Mouse (Mus musculus) inflammation-experienced regulatory T-cells, adult 6 months (primary cell): Measurements from ENCODE around the gene Gucy1a1. TPM values are rescaled to one million over a fixed set of nuclear protein-coding genes. Genes with fewer than 3 reads are reported as not detected.
"Not testable (repeated sequence)": the region's sequence is repeated elsewhere in the genome, so short reads cannot be mapped to it uniquely, and the experiment has no call there.

Experiments
- ATAC-seq: one replicate; pipeline ENCODE4 v1.8.0; 2017
- polyA plus RNA-seq, 3 experiments: library from polyadenylated mRNA; unstranded; fragments of 100-300 nt; shearing (Covaris generic); gene quantifications; one replicate each; pipeline ENCODE4 v1.2.1; 2017

The Gucy1a1 gene
- 10 to 100 TPM in 2 of 3 experiments, 1 to 10 TPM in 1; 1.7 to 12.3 (median 10.1) TPM for polyA plus RNA-seq

DNA sequence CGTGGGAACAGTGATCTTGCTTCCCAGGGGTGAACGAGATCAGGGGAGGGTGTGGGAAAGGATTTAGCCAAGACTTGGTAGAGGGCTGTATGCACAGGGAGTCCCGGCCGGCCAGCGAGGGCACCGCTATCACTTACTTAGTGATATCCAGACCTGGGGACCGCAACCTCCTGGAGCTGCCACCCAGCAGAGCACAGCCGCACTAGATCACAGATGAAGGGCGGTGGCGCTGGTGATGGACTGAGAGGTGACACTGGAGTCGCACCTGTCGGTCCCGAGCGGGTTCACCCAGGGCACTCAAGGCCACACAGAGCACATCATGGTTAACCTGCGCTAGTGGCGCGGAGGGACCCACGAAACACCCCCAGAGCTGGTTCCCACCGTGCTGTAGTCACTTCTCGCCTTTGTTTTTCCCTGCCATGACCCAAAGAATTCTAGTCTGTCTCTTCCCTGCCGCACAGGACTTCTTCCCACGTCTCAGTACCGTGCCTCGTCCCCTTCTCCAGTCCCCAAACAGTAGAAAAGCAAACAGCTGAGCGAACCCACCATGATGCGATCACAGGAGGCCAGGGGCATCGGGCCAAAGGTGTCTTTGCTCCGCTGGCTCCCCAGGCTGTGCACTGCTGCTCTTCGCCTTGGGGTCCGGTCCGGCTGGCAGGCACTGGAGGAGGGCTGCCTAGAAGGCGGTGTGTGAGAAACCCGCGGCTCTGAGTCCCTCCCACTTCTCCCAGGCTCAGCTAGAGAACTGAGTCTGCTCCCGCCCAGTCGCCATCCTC lies at the start of gene Gucy1a1:
Gene Gucy1a1 (minus strand): TSS at position 664 of the 776 bp plus-strand sequence.
- ATAC-seq = peak; percentile 45

- ATAC-seq = peak; percentile 64
Measured at GRCm38 (mm10) chr3:82191559-82192245, 46.1 kb upstream of the Gucy1a1 start.

DNA sequence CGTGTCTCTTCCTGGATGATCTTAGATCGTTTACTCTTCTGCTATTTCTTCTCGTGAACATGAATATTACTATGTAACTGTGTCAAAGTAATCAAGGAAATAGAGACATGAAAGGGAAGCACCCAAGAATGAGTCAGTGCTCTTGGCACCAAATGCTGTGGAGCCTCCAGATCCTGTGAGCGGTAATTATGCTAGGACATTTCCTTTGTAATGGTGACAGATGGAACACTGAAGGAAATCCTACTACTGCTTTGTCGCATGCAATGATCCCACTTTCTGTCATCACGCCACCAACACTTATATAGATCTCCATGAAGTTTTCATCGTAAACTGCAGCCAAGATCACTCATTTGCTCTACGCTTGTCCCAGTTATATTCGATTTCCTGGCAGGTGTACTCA lies 40.0 kb upstream of the Gucy1a1 start:
- no peak for ATAC-seq

DNA sequence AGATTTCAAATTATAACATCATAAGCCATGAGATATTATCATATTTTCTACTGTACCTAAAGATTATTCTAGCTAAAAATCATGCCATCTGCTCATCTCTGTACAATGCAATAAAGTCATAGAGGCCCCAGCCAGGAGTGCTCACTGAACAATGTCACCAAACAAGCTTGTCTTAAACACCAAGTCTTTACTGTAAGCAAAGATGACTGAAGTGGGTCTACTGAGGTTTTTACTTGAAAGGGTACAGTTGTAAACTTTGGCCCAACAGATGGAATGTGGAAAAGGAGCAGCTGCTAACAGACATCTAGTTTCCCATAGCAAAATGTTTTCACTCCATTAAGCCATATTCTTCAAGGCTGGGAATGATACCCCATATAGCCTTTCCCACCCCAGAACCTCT lies 35.9 kb upstream of the Gucy1a1 start:
- ATAC-seq = no peak

- ATAC-seq = no peak
Measured at GRCm38 (mm10) chr3:82180253-82180652, 34.7 kb upstream of the Gucy1a1 start.

GRCm38 (mm10) chr3:82175501-82175900 lies 29.9 kb upstream of the Gucy1a1 start:
- no peak for ATAC-seq

- ATAC-seq = no peak
Measured at GRCm38 (mm10) chr3:82167064-82167463, 21.5 kb upstream of the Gucy1a1 start.

GRCm38 (mm10) chr3:82165937-82166336 lies 20.3 kb upstream of the Gucy1a1 start:
- no peak for ATAC-seq

DNA sequence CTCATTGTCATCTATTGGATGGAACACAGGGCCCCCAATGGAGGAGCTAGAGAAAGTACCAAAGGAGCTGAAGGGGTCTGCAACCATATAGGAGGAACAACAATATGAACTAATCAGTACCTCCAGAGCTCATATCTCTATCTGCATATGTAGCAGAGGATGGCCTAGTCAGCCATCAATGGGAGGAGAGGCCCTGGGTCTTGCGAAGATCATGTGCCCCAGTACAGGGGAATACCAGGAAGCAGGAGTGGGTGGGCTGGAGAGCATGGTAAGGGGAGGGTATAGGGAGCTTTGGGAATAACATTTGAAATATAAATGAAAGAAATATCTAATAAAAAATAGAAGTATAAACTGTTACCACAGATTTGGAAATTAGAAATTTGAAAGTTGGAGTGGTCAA lies 17.4 kb upstream of the Gucy1a1 start:
- not testable (repeated sequence) for ATAC-seq

DNA sequence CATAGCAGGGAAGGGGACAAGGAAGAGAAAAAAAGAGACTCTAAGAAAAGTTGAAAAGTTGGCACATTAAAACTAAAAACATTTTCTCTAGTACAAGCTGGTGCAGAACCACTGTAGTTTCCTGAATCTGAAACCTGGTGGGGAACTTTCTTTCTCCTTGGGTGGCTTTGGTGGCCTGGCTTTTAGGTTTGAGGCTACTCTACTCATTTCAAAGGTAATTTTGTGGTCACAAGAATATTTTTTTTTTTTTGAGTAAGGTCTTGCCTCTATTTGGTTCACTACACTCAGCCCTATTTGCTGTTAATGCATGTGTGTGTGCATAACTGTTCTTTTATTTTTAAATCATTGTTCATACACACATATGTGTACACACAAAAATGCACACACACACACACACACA lies 389 bp upstream of the Gucy1a1 start:
- ATAC-seq = no peak

- no peak for ATAC-seq
Measured at GRCm38 (mm10) chr3:82144725-82145125, 864 bp downstream of the Gucy1a1 start.

- ATAC-seq = peak; percentile 33
Measured at GRCm38 (mm10) chr3:82140781-82141180, 4.8 kb downstream of the Gucy1a1 start.

DNA sequence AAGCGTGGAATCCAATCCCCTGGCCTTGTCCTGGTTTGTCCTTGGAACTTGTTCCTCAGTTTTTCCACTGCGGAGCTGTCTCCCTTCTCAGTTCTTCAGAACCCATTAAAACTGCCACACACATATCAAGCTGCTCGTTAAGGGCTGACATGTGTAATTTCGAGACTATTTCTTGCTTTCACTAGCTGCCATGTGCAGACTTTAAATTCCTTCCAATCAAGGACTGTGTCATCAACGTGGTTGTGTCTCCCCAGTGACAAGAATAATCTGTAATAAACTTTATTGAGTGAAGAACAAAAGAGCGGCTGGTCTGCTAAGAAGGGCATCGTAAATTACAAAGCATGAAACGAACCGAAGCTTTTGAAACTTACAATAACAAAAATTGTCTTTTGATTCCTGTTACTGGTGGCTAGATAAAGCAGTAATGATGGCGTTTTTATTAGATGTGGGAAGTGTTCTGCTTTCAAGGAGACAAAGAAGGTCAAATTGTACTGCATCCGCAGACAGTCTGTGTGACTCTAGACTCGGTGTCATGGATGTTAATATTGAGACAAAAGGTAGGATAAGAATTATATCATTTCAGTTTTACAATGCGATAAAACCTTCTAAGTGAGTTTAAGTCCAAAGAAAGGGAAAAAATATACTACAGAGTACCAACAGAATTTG lies 7.5 kb downstream of the Gucy1a1 start:
- ATAC-seq = no peak

GRCm38 (mm10) chr3:82135483-82135882 lies 10.1 kb downstream of the Gucy1a1 start:
- no peak for ATAC-seq

DNA sequence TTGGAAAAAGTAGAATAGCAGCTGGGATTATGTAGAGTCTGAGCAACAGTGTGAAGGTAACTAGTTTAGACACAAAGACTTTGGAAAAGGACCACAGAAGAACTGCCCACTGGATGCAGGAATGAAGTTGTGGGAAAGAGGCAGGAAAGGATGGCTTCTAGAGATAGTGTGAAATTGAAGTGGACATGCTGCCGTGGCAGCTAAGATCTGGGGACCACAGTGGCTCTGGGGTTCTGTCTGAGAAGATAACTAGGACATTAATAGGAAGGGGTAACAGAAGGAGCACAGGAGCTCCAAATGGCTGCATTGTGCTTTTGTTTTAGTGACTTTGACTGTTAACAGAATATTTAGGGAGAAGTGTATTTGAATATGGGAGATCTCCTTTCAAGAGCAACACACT lies 16.3 kb downstream of the Gucy1a1 start:
- ATAC-seq = no peak

DNA sequence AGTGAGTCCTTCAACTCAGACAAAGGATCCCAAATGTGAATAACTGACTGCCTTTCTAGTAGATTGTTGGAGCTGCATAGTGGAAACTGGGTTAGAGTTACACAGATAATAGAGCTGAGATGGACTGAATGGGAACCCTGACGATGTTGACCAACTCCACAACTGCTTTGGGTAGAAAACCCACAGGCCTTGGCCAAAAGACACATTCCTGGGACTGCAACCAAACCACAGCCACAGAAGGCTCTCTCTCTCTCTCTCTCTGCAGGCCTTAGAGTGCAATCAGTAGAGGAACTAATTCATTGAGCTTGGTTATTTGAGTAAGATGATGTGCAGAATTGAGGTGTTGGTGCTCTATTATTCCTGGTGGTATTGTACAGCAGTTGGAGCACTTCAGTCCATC lies 21.0 kb downstream of the Gucy1a1 start:
- ATAC-seq = no peak

- no peak for ATAC-seq
Measured at GRCm38 (mm10) chr3:82118916-82119315, 26.7 kb downstream of the Gucy1a1 start.

- ATAC-seq = no peak
Measured at GRCm38 (mm10) chr3:82112439-82112838, 33.1 kb downstream of the Gucy1a1 start.

DNA sequence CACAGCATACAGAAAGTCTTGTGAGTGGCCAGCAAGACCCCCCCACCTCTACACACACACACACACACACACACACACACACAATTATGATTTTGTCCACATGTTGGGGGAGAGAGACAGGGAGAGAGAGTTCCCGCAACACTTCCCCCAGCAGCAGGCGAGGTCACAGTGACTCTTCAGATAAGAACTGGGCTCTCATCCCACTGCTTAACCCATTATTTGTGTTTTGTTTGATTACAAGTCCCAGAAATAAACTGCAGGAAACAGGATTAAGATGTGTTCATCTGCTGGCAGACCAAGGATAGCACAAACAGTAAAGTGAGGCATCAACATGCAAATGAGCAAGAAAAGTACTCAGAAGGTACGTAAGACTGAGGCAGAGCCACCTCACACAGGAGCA lies 33.6 kb downstream of the Gucy1a1 start:
- ATAC-seq = no peak

DNA sequence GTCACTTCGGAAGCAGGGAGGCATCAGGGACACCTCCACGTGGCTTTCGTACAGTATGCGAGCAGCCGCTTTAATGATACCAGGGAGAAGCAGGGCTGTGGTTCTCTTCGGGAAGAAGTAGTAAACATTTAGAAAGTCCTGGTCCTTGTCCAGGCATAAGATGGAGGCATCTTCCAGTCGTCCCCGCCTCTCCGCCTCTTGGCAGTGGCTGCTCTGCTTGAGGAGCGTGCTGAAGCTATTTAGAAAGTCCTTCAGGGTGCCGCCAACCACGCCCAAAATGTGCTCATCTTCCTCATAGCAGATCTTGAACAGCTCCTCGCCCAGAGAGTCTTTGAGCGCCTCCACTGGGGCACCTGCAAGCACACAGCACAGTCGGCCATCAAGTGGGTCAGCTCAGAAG lies 36.6 kb downstream of the Gucy1a1 start:
- ATAC-seq = no peak

DNA sequence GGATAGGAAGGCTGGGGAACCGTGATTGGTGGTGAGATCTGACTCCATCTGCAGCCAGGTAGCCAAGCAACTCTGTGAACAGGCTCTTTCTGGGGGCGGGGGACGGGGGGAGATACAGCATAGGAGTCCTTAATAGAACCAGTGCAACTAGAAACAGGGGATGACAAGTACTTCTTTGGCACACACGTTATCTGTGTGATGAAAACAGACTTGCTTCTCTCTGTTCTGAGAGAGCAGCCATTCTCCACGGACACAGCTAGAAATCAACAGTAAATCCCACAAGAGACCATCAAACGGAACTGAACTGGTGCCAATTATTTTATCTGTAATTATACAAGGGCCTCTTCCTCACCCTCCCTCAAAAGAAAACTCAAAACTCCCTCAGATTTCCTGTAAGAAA lies 41.4 kb downstream of the Gucy1a1 start:
- ATAC-seq = no peak

- ATAC-seq = no peak
Measured at GRCm38 (mm10) chr3:82099127-82099526, 46.5 kb downstream of the Gucy1a1 start.

DNA sequence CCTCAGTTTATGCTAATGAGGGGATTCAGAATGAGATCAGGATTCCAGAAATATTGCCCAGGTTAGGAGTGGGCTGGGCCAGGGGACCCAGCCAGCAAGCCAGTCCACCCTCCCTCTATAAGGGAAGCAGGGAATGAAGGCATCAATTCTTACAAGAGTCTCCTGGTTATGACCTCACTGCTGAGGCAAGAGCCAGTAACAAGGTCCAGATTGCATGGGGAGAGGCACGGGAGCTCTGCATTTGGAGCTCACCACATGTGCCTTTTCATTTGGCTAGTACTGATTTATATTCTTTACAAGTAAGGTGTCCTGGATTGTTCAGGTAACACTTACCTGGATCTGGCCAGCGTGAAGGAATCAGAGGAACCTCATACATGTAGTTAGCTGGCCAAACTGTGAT lies 48.8 kb downstream of the Gucy1a1 start:
- ATAC-seq = no peak
